Mouse (Mus musculus) ES-E14 (cell line): ENCODE results near the gene Mtcl1. TPM values are rescaled to one million over a fixed set of nuclear protein-coding genes. Genes with fewer than 3 reads are reported as not detected.

ENCODE experiments used
- DNase-seq: peaks from one replicate; pipeline ENCODE4 v3.0.0-alpha.2; 2013; ENCODE audit warnings: low read depth, low spot score
- H3K27ac ChIP-seq: 2 replicates; pipeline ENCODE4 v1.5.1; 2012; ENCODE audit warnings: low read depth, mild to moderate bottlenecking, low read length, moderate library complexity, mixed read lengths; ENCODE audit not compliant: poor library complexity, insufficient read depth, severe bottlenecking
- H3K36me3 ChIP-seq: 2 replicates; pipeline ENCODE4 v1.6.1; 2012; ENCODE audit warnings: mild to moderate bottlenecking, low read length, moderate library complexity, mixed read lengths; ENCODE audit not compliant: control insufficient read depth, poor library complexity, insufficient read depth, severe bottlenecking
- H3K4me1 ChIP-seq, 2 experiments: fragments of 150-350 bp in 1 of 2; sonication (generic) in 1 of 2; 2 replicates each; pipeline ENCODE4 v1.6.1; 2012; ENCODE audit warnings: low read length in 2 of 2, mild to moderate bottlenecking in 1 of 2, mixed read lengths in 1 of 2; ENCODE audit not compliant: control insufficient read depth in 2 of 2, insufficient read depth in 2 of 2, poor library complexity in 1 of 2
- H3K4me3 ChIP-seq, 2 experiments: fragments of 150-350 bp in 1 of 2; sonication (generic) in 1 of 2; 2 replicates each; pipeline ENCODE4 v1.5.1; 2012; ENCODE audit warnings: low read length in 2 of 2, low read depth in 1 of 2, mild to moderate bottlenecking in 1 of 2, mixed read lengths in 1 of 2; ENCODE audit not compliant: insufficient read depth in 1 of 2, poor library complexity in 1 of 2, severe bottlenecking in 1 of 2
- H3K9ac ChIP-seq: 2 replicates; pipeline ENCODE4 v1.6.1; 2012; ENCODE audit warnings: low read depth, mild to moderate bottlenecking, low read length, mixed read lengths; ENCODE audit not compliant: poor library complexity, insufficient read depth, severe bottlenecking
- H3K9me3 ChIP-seq: fragments of 150-350 bp; sonication (generic); 2 replicates; pipeline ENCODE4 v1.6.1; 2012; ENCODE audit warnings: low read depth, mild to moderate bottlenecking, low read length; ENCODE audit not compliant: control insufficient read depth, insufficient read depth
- CHD2 ChIP-seq: IDR thresholded peaks from 2 replicates; pipeline ENCODE4 v1.6.1; 2014; ENCODE audit warnings: mild to moderate bottlenecking, low read depth, low read length, inconsistent platforms
- HCFC1 ChIP-seq: IDR thresholded peaks from 2 replicates; pipeline ENCODE4 v1.6.1; 2012; ENCODE audit warnings: low read length, inconsistent platforms, borderline replicate concordance; ENCODE audit not compliant: insufficient read depth
- MAFK ChIP-seq: IDR thresholded peaks from 2 replicates; pipeline ENCODE4 v1.6.1; 2014; ENCODE audit warnings: mild to moderate bottlenecking, low read depth, low read length, inconsistent platforms; ENCODE audit not compliant: insufficient read depth
- ZC3H11A ChIP-seq: IDR thresholded peaks from 2 replicates; pipeline ENCODE4 v1.6.1; 2012; ENCODE audit warnings: low read depth, mild to moderate bottlenecking, inconsistent platforms, low read length, borderline replicate concordance
- ZNF384 ChIP-seq: IDR thresholded peaks from 2 replicates; pipeline ENCODE4 v1.6.1; 2012; ENCODE audit warnings: low read depth, low read length, inconsistent platforms
- in situ Hi-C, 2 experiments: fragments of 600-800 bp; cut with MboI; formaldehyde crosslinking; loops; one replicate each; pipeline ENCODE4 v1.15.1; 2025; ENCODE audit warnings: low sequenced_read_pairs in 2 of 2, inconsistent platforms in 1 of 2; ENCODE audit not compliant: unreplicated experiment in 2 of 2
- total RNA-seq: library from RNA; depleted of rRNA; stranded (reverse); fragments of 300-350 nt; gene quantifications from 2 replicates; pipeline ENCODE4 v1.2.3, GENCODE M21; 2012

Mtcl1 gene
- total RNA-seq, 1 experiment: 75.8 TPM

GRCm38 (mm10) chr17:66402791-66403470, 46.6 kb downstream of the Mtcl1 start:
- H3K4me1 ChIP-seq: peaks cover 0 to 13% of the 10 kb centered on the region in 2 experiments; a peak in 2 of 4 replicates
- no peak overlapping the region for H3K4me3 ChIP-seq
- H3K9ac ChIP-seq: no peak overlapping the region
- H3K36me3 ChIP-seq: peaks cover 13% of the 10 kb centered on the region; the same call in 1 of the 2 replicates
- no peak for DNase-seq
- H3K27ac ChIP-seq: no peak overlapping the region
- in situ Hi-C loops: no loop called here
- TF ChIP-seq MAFK (no peak), HCFC1 (no peak), CHD2 (no peak), ZNF384 (no peak), ZC3H11A (no peak)
- H3K9me3 ChIP-seq: no peaks in the 10 kb centered on the region

- no peak for TF ChIP-seq HCFC1
- no peak for TF ChIP-seq CHD2
- TF ChIP-seq MAFK: no peak
- no peak for TF ChIP-seq ZNF384
- TF ChIP-seq ZC3H11A: no peak
- peaks cover 11% of the 10 kb centered on the region; the same call in 1 of the 2 replicates for H3K36me3 ChIP-seq
- peaks cover 0 to 10% of the 10 kb centered on the region in 2 experiments; a peak in 2 of 4 replicates for H3K4me1 ChIP-seq
- DNase-seq: no peak
- no peak overlapping the region for H3K9ac ChIP-seq
- in situ Hi-C loops: no loop called here
- no peak overlapping the region for H3K4me3 ChIP-seq
- H3K9me3 ChIP-seq: no peaks in the 10 kb centered on the region
- H3K27ac ChIP-seq: no peak overlapping the region
Observed at GRCm38 (mm10) chr17:66401596-66402265, 47.8 kb downstream of the Mtcl1 start.

GRCm38 (mm10) chr17:66399780-66400179, 49.8 kb downstream of the Mtcl1 start:
- no peak overlapping the region for H3K9ac ChIP-seq
- peaks cover 17% of the 10 kb centered on the region; the same call in 1 of the 2 replicates for H3K36me3 ChIP-seq
- in situ Hi-C loops: no loop called here
- DNase-seq: no peak
- no peaks in the 10 kb centered on the region for H3K9me3 ChIP-seq
- TF ChIP-seq ZNF384 (no peak), CHD2 (no peak), HCFC1 (no peak), MAFK (no peak), ZC3H11A (no peak)
- peaks cover 0 to 6% of the 10 kb centered on the region in 2 experiments; a peak in 2 of 4 replicates for H3K4me1 ChIP-seq
- no peak overlapping the region for H3K27ac ChIP-seq
- no peak overlapping the region for H3K4me3 ChIP-seq

GRCm38 (mm10) chr17:66394571-66394970, 55.0 kb downstream of the Mtcl1 start:
- no peak overlapping the region for H3K4me3 ChIP-seq
- no peak for TF ChIP-seq ZC3H11A
- TF ChIP-seq MAFK: no peak
- no peak for TF ChIP-seq ZNF384
- TF ChIP-seq CHD2: no peak
- no peak for TF ChIP-seq HCFC1
- H3K4me1 ChIP-seq: peaks cover 0 to 6% of the 10 kb centered on the region in 2 experiments; a peak in 2 of 4 replicates
- H3K9ac ChIP-seq: no peak overlapping the region
- in situ Hi-C loops: no loop called here
- no peak for DNase-seq
- H3K9me3 ChIP-seq: no peaks in the 10 kb centered on the region
- peaks cover 13% of the 10 kb centered on the region; the same call in 1 of the 2 replicates for H3K36me3 ChIP-seq
- no peak overlapping the region for H3K27ac ChIP-seq
